27 mouse cellular contexts compared by ENCODE assay signal in genomic region chr5:139849626-139850320, GRCm38 (mm10). TPM values are rescaled to one million over a fixed set of nuclear protein-coding genes. Genes with fewer than 3 reads are reported as not detected.
DNase-seq lines count a peak whose midpoint lies in the region; ATAC-seq and TF ChIP-seq lines count a peak whose summit lies in the region.
"Had no signal": no experiment of that assay in that cellular context is flagged by ENCODE, and none has a peak within 500 bp of the region (broad histone marks: within the 10 kb centered on the region; RNA-seq: fewer than 3 reads in every experiment).

No protein-coding gene starts in this region.

- H3K27me3 ChIP-seq in kidney, embryonic 14.5 days (ENCODE audit: control insufficient read depth, insufficient read depth, low read length), result no peaks in the 10 kb centered on the region
- no peaks in the 10 kb centered on the region for H3K27me3 ChIP-seq in cerebellum, adult 2 months (ENCODE audit: control insufficient read depth, insufficient read depth, low read length)
- H3K27me3 ChIP-seq in lung, postnatal 0 days (replicated peaks; ENCODE audit: insufficient read depth, low read length), result no peaks in the 10 kb centered on the region

- no peaks in the 10 kb centered on the region for H3K36me3 ChIP-seq in kidney, embryonic 14.5 days (ENCODE audit: control insufficient read depth, insufficient read depth, low read length)
- no peaks in the 10 kb centered on the region for H3K36me3 ChIP-seq in lung, postnatal 0 days (ENCODE audit: insufficient read depth, low read length)
- H3K36me3 ChIP-seq: heart, embryonic 13.5 days; neural tube, embryonic 13.5 days had no signal

- TF ChIP-seq EP300 in lung, postnatal 0 days (IDR thresholded peaks at IDR 0.05), result no peak

- WGBS in kidney, embryonic 14.5 days, result 66% methylated on average over 12 of the region's 12 CpGs
- WGBS in cerebellum, adult 2 months, result 23% methylated on average over 12 of the region's 12 CpGs
- WGBS in lung, postnatal 0 days, result 70% methylated on average over 12 of the region's 12 CpGs

- peaks cover 7% of the 10 kb centered on the region; the same call in 1 of the 2 replicates for H3K9me3 ChIP-seq in kidney, embryonic 14.5 days (ENCODE audit: control insufficient read depth, low read length)
- H3K9me3 ChIP-seq in lung, postnatal 0 days (ENCODE audit: low read length), result no peaks in the 10 kb centered on the region

- H3K9ac ChIP-seq in kidney, embryonic 14.5 days (ENCODE audit: low read depth, low read length), result no peak overlapping the region
- no peak overlapping the region for H3K9ac ChIP-seq in lung, postnatal 0 days (replicated peaks; ENCODE audit: low read depth)
- H3K9ac ChIP-seq: heart, embryonic 13.5 days; lung, embryonic 14.5 days; neural tube, embryonic 13.5 days had no signal

- no peak for ATAC-seq in cerebellum, adult (ENCODE audit: insufficient number of reproducible peaks, low FRiP score, low TSS enrichment)
- no peak for ATAC-seq in kidney, embryonic 14.5 days (ENCODE audit: low FRiP score, low TSS enrichment)
- no peak for ATAC-seq in lung, postnatal 0 days
- ATAC-seq: forebrain, embryonic 14.5 days; hindbrain, embryonic 16.5 days had no signal

- no peak overlapping the region for H3K27ac ChIP-seq in kidney, embryonic 14.5 days (ENCODE audit: low read depth, low read length)
- H3K27ac ChIP-seq in cerebellum, adult 2 months (ENCODE audit: insufficient read depth, low read length), result no peak overlapping the region
- no peak overlapping the region for H3K27ac ChIP-seq in lung, postnatal 0 days (ENCODE audit: low read length)
- H3K27ac ChIP-seq: heart, embryonic 13.5 days; macrophage; neural tube, embryonic 13.5 days had no signal

- no peak for TF ChIP-seq CTCF in cerebellum, adult 2 months (IDR thresholded peaks at IDR 0.05; ENCODE audit: borderline replicate concordance, insufficient read depth, low read depth, low read length)
- TF ChIP-seq CTCF in lung, postnatal 0 days (IDR thresholded peaks at IDR 0.05), result no peak

- TF ChIP-seq POLR2A in cerebellum, adult 2 months (IDR thresholded peaks at IDR 0.05; ENCODE audit: borderline replicate concordance, insufficient read depth, low read length), result no peak

- H3K4me3 ChIP-seq in kidney, embryonic 14.5 days (ENCODE audit: low read length), result no peak overlapping the region
- H3K4me3 ChIP-seq in cerebellum, adult 2 months (replicated peaks; ENCODE audit: insufficient read depth, low read depth, low read length), result no peak overlapping the region
- H3K4me3 ChIP-seq in lung, postnatal 0 days (ENCODE audit: low read depth, low read length), result no peak overlapping the region
- H3K4me3 ChIP-seq: heart, embryonic 13.5 days; neural tube, embryonic 13.5 days had no signal

- no peaks in the 10 kb centered on the region; the same call in 1 of the 2 replicates for H3K4me1 ChIP-seq in kidney, embryonic 14.5 days (ENCODE audit: control insufficient read depth, insufficient read depth, low read length)
- H3K4me1 ChIP-seq in cerebellum, adult 2 months (ENCODE audit: control insufficient read depth, insufficient read depth, low read length), result no peaks in the 10 kb centered on the region
- no peaks in the 10 kb centered on the region for H3K4me1 ChIP-seq in lung, postnatal 0 days (ENCODE audit: insufficient read depth, low read depth, low read length)

- H3K4me2 ChIP-seq in kidney, embryonic 14.5 days (replicated peaks; ENCODE audit: low read depth, low read length), result no peak overlapping the region
- H3K4me2 ChIP-seq in lung, postnatal 0 days (replicated peaks; ENCODE audit: low read depth, low read length), result no peak overlapping the region
- H3K4me2 ChIP-seq: heart, embryonic 13.5 days; liver, embryonic 11.5 days; lung, embryonic 14.5 days; midbrain, embryonic 11.5 days; neural tube, embryonic 13.5 days had no signal

- DNase-seq in cerebellum, postnatal 10 days, result peak; percentile 48 to 57
- peak; percentile 31 for DNase-seq in kidney, adult 18-20 months
- peak; percentile 47 for DNase-seq in adrenal gland, postnatal 10 days
- peak; percentile 65 for DNase-seq in kidney, postnatal 14 days
- no peak for DNase-seq in cerebellum, adult 2 months
- DNase-seq in lung, postnatal 0 days (ENCODE audit: low spot score), result no peak
- DNase-seq: cerebellum, adult 8-10 months; embryo, embryonic 11 days; heart, adult 11 months; heart, postnatal 36 days; lung, embryonic 14.5 days; retina, postnatal 1 day; thymus, adult 18-20 months had no signal

RNA-seq across cellular contexts. Expression of gene Psmg3, which starts 23.1 kb away (rescaled TPM):
- polyA plus RNA-seq in kidney, embryonic 14.5 days (2014; fragmentation: Nextera tagmentation; extraction: Ambion mirVana), result 82.4 and 87.9 TPM in 2 replicates
- total RNA-seq in adrenal gland, postnatal 10 days (2021), result 10 to 100 TPM; 16.5 to 19.7 TPM
- polyA plus RNA-seq in cerebellum, adult 2 months (2012; rRNA removed), result 33.9 and 36.3 TPM in 2 replicates
- 41.1 and 45.4 TPM in 2 replicates for polyA plus RNA-seq in lung, postnatal 0 days (2015; fragmentation: Nextera tagmentation; extraction: Ambion mirVana)

RNA-seq across cellular contexts. Expression of gene Gm26938, which starts 23.6 kb away (rescaled TPM):
- not detected in 2 replicates for polyA plus RNA-seq in kidney, embryonic 14.5 days (2014; fragmentation: Nextera tagmentation; extraction: Ambion mirVana)
- total RNA-seq in adrenal gland, postnatal 10 days (2021), result not detected
- not detected in 2 replicates for polyA plus RNA-seq in cerebellum, adult 2 months (2012; rRNA removed)
- polyA plus RNA-seq in lung, postnatal 0 days (2015; fragmentation: Nextera tagmentation; extraction: Ambion mirVana), result 0.33 TPM in 1 of 2 replicates, not detected in the other
- total RNA-seq: heart, postnatal 36 days; layer of hippocampus, postnatal 25 days; left cerebral cortex, postnatal 36 days; MEL had no signal
- polyA plus RNA-seq: brain, embryonic 14.5 days; forebrain, embryonic 14.5 days; heart, embryonic 13.5 days; hindbrain, embryonic 16.5 days; large intestine, adult 2 months; liver, embryonic 11.5 days; lung, embryonic 14.5 days; macrophage; midbrain, embryonic 11.5 days; neural tube, embryonic 13.5 days had no signal

RNA-seq across cellular contexts. Expression of gene Tmem184a, which starts 30.1 kb away (rescaled TPM):
- 3.7 and 4.9 TPM in 2 replicates for polyA plus RNA-seq in kidney, embryonic 14.5 days (2014; fragmentation: Nextera tagmentation; extraction: Ambion mirVana)
- 1 to 10 TPM in 1 of 2 experiments, under 1 TPM in 1; 0.91 to 2.1 TPM for total RNA-seq in adrenal gland, postnatal 10 days (2021)
- polyA plus RNA-seq in cerebellum, adult 2 months (2012; rRNA removed), result 0.54 and 0.71 TPM in 2 replicates
- 15.5 and 19.1 TPM in 2 replicates for polyA plus RNA-seq in lung, postnatal 0 days (2015; fragmentation: Nextera tagmentation; extraction: Ambion mirVana)
- total RNA-seq: heart, postnatal 36 days had no signal
- polyA plus RNA-seq: forebrain, embryonic 14.5 days; macrophage had no signal

RNA-seq across cellular contexts. Expression of gene Elfn1, which starts 58.0 kb away (rescaled TPM):
- 0.14 and 0.50 TPM in 2 replicates for polyA plus RNA-seq in kidney, embryonic 14.5 days (2014; fragmentation: Nextera tagmentation; extraction: Ambion mirVana)
- total RNA-seq in adrenal gland, postnatal 10 days (2021), result 1 to 10 TPM; 1.1 to 2.2 TPM
- 7.4 and 8.6 TPM in 2 replicates for polyA plus RNA-seq in cerebellum, adult 2 months (2012; rRNA removed)
- 1.5 TPM in 2 replicates for polyA plus RNA-seq in lung, postnatal 0 days (2015; fragmentation: Nextera tagmentation; extraction: Ambion mirVana)
- total RNA-seq: MEL had no signal
- polyA plus RNA-seq: macrophage had no signal

RNA-seq across cellular contexts. Expression of gene Mafk, which starts 58.5 kb away (rescaled TPM):
- polyA plus RNA-seq in kidney, embryonic 14.5 days (2014; fragmentation: Nextera tagmentation; extraction: Ambion mirVana), result 2.5 and 5.3 TPM in 2 replicates
- total RNA-seq in adrenal gland, postnatal 10 days (2021), result 10 to 100 TPM; 18.8 to 25.1 TPM
- polyA plus RNA-seq in cerebellum, adult 2 months (2012; rRNA removed), result 6.8 and 7.8 TPM in 2 replicates
- 38.5 and 38.9 TPM in 2 replicates for polyA plus RNA-seq in lung, postnatal 0 days (2015; fragmentation: Nextera tagmentation; extraction: Ambion mirVana)

Comparison
In these comparisons a context has a peak if more than half of its experiments do, and no peak if none do; other contexts are left out.
1. DNase-seq: peak in cerebellum, postnatal 10 days (2 of 2), kidney, adult 18-20 months (single experiment), adrenal gland, postnatal 10 days (single experiment) and kidney, postnatal 14 days (single experiment); none in cerebellum, adult 2 months (0 of 2) and lung, postnatal 0 days (single experiment).